Mouse (Mus musculus): ENCODE measurements around the gene Lrwd1.
A peak's percentile ranks its signal among the peaks of the same experiment; 100 is the strongest.

DNA sequence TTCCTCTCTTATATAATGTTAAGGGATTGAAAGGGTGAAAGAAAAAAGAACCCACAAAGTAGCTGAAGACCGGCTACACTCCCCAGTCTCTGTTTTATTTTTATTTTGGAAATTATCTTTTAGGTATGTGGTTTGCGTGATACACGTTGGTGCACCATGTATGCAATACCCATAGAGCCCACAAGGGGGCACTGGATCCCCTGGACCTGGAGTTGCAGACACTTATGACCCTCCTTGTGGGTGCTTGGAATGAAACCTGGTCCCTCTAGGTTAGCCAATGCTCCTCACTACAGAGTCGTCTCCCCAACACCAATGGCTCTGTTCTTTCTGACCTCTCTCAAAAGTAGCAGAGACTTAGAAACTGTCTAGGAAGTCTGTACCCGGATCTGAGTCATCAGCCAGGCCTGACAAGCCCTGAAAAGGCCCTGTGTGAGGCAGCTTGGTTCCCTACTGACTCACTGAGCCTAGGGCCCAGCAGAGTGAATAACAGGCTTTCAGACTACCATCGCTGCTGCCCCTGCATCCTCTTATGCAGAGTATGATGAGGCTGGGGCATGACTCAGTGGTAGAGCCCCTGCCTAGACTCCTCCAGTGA lies 7.4 kb upstream of the Lrwd1 start:
- TF ChIP-seq CTCF (IDR thresholded peaks at IDR 0.05) = peak; percentile 48
- no peak for TF ChIP-seq EP300 (IDR thresholded peaks at IDR 0.05)

Measured in lung, postnatal 0 days (tissue).